Mouse (Mus musculus) mouse embryonic stem cell (cell line): ENCODE data around the gene Gfi1.

Source experiments
- in situ Hi-C, 2 experiments: fragments of 300-500 bp; cut with MboI; formaldehyde crosslinking; loops; 1 replicate in 1 of 2; 3 replicates in 1 of 2; pipeline ENCODE4 v1.14.3; 2019 to 2020; ENCODE audit warnings: low sequenced_read_pairs in 2 of 2, low pct_unique_long_range_greater_than_20kb in 1 of 2, mixed read lengths in 1 of 2; ENCODE audit not compliant: unreplicated experiment in 1 of 2

Gene Gfi1

DNA sequence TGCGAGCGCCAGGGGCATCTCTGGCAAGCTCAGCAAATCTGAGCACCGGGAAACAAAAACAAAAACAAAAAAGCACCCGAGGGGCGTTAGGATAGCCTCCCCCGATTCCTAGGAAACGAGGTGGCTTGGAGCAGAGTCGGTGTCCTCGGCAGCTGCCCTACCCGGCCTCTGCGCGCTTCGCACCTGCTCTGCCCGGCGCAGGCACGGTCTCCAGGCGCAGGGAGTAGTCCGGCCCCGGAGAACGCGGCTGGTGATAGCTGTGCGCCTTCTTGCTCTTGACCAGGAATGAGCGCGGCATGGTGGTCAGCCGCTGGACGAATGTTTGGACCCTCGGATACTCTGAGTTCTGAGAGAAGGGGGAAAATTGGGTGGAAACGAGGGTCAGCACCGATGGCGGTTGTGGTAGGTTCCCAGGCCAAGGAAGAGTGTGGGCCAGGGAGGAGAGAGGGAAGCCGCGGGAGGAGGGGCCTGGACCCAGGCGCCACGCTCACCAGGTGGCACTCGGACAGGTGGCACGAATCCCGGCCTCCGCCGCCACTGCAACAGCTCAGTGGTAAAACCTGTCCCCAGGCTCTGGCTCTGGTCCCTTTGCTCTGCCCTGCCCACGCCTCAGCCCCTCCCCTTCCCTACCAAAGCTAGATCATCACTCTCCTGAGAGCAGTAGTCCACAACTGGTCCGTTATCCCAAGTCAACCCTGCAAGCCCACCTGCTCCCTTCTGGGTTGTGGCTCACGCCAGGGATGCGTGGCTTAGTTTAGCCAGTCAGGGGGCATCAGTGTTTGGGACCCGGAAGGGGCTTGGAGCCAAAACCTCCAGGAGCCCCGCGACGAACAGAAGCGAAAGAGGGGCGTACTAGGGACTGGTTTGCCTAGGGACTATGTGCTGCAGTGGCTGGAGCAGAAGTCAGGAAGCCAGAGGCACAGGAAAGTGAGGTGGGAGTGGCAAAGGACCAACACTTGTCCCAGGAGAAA, 2.0 kb downstream of the Gfi1 start:
- in situ Hi-C loops = no loop called here

GRCm38 (mm10) chr5:107722661-107723532, 2.9 kb downstream of the Gfi1 start:
- in situ Hi-C loops = no loop called here

DNA sequence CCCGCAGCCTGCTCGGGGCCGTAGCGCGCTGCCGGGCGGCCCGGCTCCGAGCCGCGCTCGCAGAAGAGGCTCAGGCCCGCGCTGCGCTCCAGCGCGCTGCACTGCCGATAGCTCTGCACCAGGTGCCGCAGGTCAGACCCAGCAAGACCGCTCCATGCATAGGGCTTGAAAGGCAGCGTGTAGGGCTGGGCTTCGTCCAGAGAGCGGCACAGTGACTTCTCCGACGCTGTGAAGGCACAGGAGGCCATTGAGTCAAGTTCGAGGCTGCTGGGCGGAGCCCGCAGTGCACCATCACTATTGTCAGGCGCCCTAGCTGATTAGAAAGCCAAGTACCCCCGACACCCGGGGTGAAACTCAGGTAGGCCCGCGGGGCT, 4.2 kb downstream of the Gfi1 start:
- in situ Hi-C loops = no loop called here

- in situ Hi-C loops = no loop called here
Observed at GRCm38 (mm10) chr5:107720991-107721637, 4.7 kb downstream of the Gfi1 start.

DNA sequence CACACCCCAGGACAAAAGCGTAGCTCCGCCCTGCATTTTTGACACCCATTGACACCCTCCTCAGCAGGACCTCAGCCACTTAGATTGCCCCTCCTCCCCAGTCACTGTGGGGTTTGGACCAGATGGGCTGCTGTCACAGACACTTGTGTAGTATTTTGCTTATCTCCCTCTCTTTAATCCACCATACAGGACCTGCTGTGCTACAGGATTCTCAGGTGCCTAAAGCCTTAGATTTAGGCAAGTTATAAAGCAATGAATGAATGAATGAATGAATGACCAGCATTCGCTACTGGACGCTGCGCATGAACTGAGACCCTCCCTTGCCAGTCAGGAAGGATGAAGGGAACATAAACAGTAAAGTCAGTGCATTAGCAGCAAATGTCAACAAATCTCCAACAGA, 5.3 kb downstream of the Gfi1 start:
- in situ Hi-C loops = no loop called here

DNA sequence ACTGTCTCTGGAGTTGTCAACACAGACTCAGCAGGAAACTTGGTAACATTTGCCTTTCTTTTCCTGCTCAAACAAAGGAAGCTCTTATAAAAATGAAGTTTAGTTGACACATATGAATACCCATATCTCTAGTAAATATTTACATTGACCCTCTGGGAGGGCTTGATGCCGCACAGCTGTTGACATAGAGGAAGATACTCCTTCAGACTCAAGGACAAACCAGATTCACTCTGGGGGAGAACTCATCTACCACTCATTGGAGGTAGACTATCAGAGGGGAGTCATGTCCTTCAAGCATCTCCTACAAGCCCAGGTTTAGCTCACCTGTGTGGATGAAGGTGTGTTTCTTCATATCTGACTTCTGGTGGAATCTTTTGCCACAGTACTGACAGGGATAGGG, 6.0 kb downstream of the Gfi1 start:
- in situ Hi-C loops = no loop called here

GRCm38 (mm10) chr5:107719209-107719608, 6.6 kb downstream of the Gfi1 start:
- in situ Hi-C loops = no loop called here

DNA sequence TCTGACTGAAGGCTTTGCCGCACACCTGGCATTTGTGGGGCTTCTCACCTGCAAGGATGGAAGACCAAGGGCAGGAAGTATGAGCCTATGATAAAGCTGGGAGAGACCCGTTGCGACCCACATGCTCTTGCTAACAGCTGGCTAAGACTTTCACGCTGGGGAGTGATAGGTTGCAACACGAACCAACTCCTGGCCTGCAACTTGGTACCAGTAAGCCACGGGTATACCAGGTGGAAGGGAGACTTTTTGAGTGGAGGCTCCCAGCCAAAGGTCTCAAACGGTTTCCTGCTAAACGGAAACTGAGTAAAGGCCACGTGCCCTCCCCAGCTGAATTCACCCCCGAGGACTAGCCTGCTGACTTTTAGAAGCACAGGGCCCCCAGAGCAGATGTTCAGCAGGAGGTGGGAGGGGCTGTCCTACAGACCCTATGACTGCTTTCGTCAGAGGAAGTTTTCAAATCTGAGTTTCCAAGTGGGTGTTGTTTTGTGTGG, 7.9 kb downstream of the Gfi1 start:
- in situ Hi-C loops = no loop called here

DNA sequence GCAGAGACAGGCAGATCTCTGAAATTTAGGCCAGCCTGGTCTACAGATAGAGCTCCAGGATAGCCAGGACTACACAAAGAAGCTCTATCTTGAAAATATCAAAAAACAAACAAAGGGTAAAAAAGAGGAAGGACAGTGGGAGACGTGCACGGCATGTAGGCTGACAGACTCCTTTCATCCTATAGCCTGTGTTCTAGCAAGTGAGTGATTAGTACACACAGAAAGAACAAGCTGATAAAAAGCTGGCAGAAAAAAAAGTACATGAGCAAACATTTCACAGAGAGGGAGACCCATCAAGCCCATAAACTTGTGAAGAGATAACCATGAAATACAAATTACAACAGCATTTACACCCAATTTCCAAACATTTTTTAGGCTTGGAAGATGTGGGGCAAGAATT, 14.1 kb downstream of the Gfi1 start:
- in situ Hi-C loops = no loop called here

DNA sequence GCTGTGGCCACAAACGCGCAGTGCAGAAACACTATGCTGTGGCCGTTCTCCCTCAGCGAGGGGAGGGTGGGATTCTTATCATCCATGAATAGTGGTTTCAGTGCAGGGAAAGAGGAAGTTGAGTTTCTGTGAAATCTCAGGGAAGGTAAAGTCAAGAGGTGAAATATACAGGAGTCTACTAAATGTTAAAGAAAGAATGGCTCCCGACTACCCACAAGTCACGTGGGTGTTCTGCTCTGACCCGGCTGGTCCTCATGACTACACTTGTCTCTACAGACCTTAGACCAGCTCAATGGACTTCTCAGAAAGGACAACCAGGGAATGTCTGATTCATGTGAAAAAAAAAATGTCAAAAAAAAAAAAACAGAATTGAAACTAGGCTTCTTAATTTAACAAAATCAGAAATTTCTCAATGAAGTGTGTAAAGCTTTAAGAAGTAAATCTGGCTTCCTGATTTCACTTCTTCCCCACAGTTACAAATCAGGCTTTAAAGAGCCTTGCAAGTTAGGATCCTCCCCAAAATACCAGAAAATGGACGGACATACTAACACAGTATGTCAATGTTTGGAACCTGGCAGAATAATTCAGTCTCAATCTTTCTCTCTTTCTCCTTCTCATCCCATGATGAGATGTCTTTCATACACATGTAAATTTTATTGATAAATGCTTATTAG, 17.6 kb downstream of the Gfi1 start:
- in situ Hi-C loops = no loop called here

DNA sequence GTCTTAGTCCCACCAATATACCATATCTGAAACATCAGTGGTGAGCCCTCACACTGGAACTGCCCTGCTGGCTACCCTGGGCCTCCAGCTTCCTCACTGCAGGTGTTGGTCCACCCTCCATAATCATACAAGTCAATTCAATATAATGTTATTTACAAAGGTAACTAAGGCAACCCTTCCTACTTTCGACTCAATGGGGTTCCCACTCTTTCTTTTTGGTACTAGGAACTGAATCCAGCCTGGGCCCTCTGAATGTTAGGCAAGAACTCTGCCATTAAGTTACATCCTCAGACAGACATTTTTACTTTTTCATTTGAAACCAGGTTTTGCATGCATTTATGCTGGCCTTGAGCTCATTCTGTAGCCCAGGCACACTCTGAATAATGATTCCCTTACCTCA, 19.6 kb downstream of the Gfi1 start:
- in situ Hi-C loops = no loop called here

- in situ Hi-C loops = no loop called here
Observed at GRCm38 (mm10) chr5:107705756-107706155, 20.1 kb downstream of the Gfi1 start.

DNA sequence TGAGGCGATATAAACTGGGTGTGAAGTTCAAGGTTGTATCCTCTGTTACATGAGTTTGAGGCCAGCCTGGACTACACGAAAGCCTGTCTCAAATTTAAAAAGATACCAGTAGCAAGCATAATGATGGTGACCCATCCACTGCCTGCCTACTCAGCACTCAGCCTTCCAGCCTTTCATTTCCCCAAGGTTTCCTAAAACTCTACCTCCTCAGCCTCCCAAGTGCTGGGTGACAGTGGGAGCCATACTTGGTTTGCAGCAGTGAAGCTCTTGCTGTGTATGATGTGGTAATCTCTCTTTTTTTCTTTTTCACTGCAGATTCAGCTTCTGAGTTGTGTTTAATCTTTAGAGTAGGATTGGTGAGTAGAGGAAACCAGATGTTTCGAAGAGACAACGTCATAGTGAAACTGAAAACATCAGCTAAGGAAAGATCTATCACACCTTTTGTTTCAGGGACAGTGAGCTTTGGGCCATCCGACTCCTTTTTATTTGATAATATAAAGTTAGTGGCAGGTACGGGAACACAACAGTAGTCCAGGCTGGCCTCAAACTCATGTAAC, 22.6 kb downstream of the Gfi1 start:
- in situ Hi-C loops = no loop called here

GRCm38 (mm10) chr5:107701658-107702057, 24.2 kb downstream of the Gfi1 start:
- in situ Hi-C loops = no loop called here

DNA sequence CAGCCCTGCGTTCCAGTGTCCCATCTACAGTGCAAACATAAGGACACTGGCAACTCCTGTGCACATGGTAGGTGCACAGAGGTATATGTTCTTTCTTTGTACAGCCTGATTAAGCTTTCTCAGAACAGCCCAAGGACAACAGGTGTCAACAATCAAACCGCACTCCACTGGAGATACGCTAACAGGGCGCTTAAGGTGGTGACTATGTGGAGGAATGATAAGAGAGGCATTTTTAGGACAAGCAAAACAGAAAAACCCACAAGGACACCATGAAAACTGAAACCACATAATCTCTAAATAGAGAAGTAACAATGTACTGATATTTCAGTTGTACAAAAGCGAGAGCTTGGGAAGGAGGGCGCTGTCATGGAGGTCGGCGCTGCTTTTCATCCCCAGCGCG, 25.0 kb downstream of the Gfi1 start:
- in situ Hi-C loops = no loop called here

DNA sequence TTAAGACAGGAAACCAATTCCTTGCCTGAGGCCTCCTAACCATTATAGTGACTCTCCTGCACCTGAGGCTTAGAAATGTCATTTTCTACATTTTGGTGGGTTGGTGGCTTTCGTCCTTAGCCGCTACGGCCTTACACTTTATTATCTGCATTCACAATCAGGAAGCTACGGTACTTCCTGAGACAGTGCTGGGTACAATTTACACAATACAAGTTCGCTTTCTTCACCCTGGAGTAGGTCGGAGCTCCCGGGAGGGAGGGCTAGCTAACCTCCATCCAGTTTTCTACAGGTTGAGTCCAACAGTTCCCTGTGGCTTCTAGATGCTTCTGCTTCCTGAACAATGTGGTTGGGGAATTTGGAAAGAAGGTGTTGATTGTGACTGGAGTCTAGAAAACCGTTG, 26.9 kb downstream of the Gfi1 start:
- in situ Hi-C loops = no loop called here

- in situ Hi-C loops = no loop called here
Observed at GRCm38 (mm10) chr5:107695019-107695418, 30.8 kb downstream of the Gfi1 start.

DNA sequence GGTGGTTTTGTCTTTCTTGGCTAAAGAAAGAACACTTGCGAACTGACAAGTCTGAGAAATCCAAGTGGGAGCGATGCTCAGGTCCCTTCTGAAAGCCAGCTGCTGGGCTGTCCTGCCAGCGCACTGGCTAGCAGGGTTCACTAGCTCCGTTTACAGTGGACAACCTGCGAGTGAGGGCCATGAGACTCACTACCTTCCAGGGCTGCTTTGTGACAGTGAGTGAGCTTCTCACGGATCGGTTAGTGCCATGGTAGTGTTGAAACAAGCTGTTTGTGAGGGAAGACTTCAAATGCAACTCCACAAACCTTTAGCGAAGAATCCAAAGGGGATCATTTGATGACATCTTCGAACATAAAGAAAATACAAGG, 37.4 kb downstream of the Gfi1 start:
- in situ Hi-C loops = no loop called here
